Mouse (Mus musculus) adrenal gland, postnatal 36 days (tissue): ENCODE results near the gene Fam83b. TPM values are rescaled to one million over a fixed set of nuclear protein-coding genes. Genes with fewer than 3 reads are reported as not detected.

Experiments used
- DNase-seq, 2 experiments: peaks; one replicate each; pipeline ENCODE4 v3.0.0; 2021; ENCODE audit warnings: mixed read lengths in 1 of 2
- total RNA-seq, 2 experiments: library from RNA; stranded (reverse); gene quantifications; 2 replicates each; pipeline ENCODE4 v1.2.3; 2021

Gene Fam83b
- total RNA-seq, 2 experiments from 2014 or later = 0.46 to 0.50 TPM

DNA sequence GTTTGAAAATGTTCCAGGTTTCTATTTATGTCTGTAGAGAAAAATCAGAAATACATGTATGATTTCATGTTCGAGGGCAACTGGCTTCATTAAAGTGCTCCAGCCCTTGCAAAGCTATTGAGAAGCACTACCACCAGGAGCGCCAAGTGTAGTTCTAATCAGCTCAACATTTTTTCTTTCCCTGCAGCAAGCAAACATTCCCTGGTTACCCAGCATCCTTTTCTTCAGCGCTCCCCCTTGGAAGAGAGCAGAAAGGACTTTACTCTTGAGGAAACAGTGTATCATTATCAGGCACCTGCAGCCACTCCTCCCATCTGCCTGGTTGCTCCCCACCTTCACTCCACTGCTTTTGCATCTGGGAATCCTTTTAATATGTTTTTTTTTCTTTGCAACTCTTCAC is 45.3 kb downstream of the Fam83b start:
- no peak for DNase-seq

DNA sequence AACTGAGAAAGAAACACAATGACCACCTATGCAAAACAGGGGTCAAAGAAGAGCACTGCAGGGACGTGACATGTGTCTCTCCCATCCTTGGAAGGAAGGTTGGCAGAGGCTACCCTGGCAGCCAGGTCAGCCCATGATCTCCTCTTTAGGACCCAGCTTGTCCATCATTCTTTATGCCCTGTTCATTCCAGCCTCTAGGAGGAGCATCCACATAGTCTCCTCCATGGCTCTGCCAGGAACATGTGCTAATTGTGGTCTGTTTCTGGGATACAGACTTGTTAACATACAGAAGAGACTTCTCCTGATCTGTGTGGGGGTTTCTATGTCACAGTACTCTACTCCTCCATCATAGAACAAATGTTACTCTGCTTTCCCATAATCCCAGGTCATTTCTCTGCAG is 48.3 kb downstream of the Fam83b start:
- DNase-seq = no peak

DNA sequence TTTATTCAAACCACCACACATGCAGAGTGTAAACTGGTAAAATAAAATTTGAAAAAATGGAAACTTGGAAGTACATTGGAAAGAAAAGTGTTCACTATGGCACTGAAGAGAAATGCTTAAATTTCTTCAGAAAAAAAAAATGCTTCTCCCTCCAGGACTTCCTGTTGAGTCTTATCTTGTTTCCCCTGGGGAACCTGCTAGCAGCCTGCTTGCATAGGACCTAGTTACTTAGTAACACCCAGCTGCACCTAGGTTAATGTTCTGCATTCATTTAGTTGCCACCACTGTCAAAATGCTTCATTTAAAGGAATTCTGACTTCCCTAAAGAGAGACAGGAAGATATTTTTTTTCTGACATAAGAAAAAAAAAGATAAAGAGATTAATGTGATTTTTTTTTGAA is 61.3 kb downstream of the Fam83b start:
- DNase-seq = no peak

DNA sequence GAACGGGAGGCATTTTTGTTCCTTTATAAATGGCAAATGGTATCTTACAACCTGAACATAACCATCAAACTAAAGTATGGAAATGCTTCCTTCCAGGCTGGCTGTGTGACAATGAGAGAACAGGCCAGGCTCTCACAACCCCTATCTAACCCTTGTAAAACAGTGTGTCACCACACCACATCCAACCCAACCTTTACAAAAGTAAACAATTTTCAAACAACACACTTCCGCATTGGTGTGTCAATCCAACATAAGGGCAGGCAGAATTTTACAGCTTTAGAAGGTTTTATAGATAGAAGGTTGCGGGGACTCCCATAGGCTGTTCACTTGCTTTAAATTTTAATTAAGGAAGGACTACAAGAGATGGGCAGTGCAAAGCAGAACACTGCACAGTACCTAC is 77.2 kb downstream of the Fam83b start:
- no peak for DNase-seq

DNA sequence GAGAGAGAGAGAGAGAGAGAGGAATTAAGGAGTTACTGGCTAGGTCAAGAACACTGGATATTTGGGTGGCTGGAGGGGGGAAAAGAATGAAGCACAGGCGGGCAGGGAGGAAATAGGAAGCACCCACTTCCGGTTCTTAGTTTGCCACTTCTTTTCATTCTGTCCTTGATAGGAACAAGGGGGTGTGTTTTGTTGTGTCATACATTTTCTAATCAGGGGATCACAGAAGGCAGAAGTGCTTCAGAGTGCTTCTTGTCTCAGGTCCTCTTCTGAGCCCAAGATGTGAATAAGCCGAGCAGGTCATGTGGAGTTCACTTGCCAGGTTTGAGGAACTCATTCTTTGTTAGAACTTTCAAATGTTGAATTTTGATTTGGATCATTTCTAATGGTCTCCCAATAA is 86.8 kb downstream of the Fam83b start:
- no peak for DNase-seq

DNA sequence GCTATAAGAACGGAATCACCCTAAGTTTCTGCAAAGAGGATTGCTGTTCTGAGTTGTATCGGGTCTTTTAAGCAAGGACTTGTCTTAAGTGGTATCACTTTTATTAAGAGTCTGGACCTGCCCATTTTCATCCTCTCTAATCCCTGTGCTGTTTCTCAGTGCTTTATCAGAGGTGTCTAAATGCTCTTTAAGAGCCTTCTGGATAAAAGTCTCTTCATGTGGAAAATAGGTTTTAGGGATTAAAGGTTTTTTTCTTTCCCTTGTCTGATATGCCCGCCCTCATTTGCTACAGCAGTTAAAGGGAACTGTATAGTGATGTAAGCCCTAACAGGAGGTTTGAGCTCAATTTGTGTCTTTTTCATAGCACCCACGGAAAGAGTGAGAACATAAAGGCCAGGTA is 97.4 kb downstream of the Fam83b start:
- DNase-seq = no peak

DNA sequence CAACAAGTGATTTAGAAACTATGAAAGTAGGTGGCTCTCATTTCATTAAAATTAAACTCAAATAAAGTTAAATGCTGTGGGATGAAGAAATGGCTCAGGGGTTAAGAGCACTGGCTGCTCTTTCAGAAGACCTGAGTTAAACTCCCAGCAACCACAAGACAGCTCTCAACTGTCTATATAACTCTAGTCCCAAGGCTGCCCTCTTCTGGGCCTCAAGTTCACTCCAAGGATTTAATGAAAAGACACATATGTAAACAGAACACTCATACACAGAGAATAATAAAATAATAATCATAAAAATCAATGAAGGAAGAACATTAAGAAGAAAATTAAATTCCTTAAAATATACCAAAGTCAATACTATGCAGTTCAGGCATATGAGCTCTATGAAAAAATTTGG is 105.4 kb downstream of the Fam83b start:
- DNase-seq = peak; percentile 5 to 9

DNA sequence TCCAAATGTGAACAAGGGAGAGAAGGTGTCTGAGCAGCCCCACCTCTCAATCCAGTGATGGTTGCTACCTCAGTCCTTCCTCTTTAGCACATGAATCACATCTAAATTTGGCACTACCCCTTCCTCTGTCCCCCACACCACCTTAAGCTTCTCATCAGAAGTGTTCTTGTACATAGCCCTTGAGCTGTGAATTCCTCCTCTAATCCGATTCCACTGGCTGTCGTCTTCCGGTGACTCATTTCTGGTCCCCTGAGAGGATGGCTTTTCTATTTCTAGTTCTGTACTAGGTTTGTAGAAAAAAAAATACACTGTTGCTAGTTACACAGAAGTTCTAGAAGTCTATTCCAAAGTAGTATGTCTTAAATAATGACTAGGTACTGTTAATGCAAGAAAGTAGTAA is 111.2 kb downstream of the Fam83b start:
- DNase-seq = no peak

Other genes starting within 250 kb of the Fam83b start
- under 1 TPM; 0.10 to 0.92 TPM for gene Hcrtr2, start 243.3 kb downstream of the Fam83b start, total RNA-seq